Mouse (Mus musculus): ENCODE measurements at regions not wholly inside any gene's neighbourhood (a gene's known extent, or its start where the extent isn't known, plus 50 kb on each side); places are given as distances from the start of the nearest gene placed in this dataset.

DNA sequence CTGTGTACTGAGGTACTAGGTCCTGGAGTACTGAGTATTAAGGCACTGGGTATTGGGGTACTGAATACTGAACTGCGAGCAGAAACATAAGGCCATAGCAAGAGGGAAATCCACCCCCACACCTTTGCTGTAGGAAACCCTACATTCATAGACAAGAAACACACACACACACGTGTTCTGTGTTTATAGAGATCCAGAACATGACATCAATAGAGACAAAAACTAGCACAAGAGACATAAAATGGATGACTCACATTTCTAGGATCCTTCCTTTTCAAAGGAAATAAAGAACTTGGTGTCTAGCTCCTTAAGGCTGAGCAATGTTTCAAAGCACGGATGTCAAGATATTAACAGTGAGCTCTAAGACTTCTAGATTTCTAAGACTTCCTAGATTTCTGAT, 49.9 kb upstream of the Nepro start:
- DNase-seq, result no peak

DNA sequence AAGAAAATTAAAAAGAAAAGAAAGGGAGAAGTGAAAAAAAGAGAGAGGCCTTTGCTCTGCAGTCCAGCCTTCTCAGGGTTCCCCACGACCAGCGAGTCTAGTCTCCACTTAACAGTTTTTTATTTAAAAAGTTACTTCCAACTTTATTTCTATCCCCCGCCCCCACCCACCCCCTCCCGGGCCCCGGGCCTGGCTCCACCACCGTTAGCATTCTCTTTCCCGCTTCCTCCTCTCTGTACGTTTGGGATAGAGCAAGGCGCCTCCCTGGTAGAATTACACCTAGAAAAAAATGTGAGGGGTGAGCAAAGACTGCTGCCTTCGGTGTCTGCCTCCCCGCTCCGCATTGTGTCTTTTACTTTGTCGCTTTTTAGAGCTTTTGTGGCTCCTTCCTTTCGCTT, 51.7 kb upstream of the Nepro start:
- no peak for DNase-seq

DNA sequence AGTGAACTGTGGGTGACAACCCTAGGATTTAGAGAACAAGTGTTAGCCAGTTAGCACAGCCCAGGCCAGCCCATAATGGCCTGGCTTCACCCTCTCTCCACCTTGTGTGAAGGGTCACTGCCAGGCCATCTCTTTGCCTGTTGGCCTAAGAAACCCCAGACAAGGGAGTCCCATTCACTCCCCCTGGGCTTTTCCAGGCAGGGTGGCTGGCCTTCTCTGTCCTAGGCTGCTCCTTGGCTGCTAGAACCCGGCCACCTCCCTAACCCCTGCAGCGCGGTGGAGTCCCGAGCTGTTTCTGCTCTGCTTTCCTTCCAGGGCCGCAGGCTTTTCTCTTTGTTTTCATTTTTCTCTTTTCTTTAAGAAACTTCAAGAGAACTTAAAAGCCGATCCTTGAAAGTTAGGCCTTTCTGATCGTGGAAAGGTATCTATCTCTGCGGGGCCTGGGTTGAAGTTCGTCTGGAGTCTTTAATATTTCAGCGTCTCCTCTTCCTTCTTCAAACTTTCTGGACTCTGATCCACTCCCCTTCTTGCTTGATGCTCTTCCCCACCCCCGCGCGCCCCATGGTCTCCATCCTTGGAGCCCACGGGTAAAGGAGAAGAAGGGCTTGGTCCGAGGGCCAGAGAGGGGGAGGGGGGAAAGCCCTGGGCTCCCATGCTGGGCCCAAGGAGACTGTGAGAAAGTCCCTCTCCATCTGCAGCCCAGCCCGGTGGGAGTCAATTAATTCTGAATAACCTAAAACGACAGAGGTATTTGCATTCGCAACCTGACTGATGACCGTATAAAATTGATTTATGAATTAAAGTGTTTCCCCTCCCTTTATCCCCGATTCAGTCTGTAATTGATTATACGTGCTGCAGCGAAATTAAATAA, 52.3 kb upstream of the Nepro start:
- no peak for DNase-seq

DNA sequence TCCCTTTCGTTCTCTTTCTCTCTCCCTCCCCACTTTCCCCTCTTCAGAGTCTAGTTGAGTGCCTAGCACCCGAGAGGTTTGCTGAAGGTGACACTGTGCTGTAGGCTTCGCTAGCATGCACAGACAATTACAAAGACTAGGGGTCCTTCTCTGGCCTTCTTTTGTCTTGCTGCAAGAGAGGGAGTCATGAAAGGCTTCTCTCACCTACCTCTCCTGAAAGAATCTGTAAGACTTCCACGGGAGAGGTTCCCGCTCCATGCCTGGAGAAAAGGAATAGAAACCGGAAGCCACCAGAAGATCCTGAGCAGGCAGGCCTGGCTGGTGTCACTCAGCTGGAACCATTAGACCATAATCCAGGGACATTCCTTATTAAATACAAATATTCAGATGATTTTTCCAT, 56.0 kb upstream of the Nepro start:
- no peak for DNase-seq

DNA sequence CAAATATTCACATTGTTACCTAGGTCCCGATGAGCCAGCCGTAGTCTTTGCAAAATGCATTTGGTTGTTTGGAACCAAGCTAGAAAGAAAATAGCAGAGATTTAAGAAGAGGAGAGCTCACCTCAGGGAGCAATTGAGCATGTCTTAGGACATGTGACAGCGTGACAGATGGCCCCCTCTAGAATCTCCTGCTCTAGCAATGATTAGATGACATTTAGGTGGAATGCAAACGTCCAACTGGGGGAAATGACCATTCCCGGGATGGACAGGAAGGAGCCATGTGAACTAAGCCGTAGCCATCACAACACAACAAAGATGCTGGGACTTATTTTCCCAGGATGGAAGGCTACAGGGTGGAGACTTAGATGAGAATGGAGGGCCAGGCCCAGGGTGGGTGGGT, 57.0 kb upstream of the Nepro start:
- no peak for DNase-seq

DNA sequence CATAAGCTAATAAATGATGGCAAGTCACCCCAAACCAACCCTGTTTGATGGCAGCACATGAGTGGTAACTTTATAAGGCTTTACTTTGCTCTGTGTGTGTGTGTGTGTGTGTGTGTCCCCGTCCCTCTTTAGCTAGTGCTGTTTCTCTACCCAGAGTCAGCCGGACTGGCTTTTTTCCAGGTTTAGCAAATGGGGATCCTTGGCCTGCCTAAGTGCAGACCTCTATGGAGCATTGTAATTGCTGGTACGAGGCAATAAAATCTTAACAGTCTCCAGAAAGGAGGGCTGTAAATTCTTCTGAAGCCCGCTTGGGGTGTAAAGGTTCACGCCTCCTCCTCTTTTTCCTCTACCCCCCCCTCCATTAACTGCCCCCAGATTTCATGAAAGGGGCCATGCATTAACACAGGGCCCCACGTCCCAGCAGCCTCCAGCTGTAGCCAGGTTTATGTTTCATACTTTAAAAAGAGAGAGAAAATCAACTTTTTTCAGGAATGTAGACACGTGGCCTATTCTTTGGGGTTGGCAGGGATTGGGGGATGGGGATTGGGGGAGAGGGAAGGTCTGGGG, 57.6 kb upstream of the Nepro start:
- no peak for DNase-seq

DNA sequence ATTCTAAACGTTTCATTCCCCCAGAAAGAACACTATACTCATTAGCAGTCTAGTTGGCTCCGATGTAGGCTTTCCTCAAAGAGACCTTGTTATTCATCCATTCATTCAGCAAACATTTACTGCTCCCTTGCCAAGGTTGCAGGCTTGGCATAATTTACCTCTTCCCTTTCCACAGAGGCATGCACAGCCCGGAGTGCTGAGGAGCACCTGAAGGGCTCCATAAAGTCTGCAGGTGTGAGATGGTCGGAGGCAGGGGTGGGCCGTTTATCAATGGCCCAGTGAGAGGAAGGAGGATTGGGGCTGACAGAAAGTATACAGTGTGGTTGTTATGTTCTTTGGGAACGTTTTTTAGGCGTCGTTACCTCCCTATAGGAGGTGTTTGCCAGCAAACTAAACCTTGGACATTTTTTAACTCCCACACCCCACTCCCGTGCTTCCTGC, 58.6 kb upstream of the Nepro start:
- DNase-seq, result peak; percentile 11

DNA sequence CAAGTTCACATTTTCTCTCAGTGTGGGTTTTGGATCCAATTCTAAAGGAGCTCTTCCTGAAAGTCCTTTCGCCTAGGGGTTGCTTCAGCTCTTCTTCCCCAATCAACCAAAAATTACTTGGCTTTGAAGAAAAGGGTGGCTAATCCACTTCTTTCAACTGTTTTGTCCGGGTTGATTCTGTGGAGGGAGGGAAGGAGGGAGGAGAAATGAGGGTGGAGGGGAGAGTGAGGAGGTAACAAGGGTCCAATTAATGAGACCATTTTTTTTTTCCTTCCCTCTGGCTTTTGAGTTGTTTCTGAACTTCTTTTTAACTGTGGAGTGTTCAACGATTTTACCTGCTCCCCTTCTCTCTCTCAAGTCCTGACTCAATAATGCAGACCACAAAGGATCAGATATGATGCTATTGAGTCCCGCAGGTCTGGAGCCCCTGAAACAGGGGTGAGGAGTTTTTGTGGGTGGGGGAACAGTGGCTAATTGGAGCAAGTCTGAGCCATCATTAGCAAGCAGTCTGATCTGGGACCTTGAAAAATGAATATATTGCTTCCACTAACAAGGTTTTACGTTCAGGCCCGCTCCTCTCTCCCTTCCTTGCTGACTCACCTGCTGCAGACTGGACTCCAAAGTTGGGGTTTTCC, 61.0 kb upstream of the Nepro start:
- no peak for DNase-seq

DNA sequence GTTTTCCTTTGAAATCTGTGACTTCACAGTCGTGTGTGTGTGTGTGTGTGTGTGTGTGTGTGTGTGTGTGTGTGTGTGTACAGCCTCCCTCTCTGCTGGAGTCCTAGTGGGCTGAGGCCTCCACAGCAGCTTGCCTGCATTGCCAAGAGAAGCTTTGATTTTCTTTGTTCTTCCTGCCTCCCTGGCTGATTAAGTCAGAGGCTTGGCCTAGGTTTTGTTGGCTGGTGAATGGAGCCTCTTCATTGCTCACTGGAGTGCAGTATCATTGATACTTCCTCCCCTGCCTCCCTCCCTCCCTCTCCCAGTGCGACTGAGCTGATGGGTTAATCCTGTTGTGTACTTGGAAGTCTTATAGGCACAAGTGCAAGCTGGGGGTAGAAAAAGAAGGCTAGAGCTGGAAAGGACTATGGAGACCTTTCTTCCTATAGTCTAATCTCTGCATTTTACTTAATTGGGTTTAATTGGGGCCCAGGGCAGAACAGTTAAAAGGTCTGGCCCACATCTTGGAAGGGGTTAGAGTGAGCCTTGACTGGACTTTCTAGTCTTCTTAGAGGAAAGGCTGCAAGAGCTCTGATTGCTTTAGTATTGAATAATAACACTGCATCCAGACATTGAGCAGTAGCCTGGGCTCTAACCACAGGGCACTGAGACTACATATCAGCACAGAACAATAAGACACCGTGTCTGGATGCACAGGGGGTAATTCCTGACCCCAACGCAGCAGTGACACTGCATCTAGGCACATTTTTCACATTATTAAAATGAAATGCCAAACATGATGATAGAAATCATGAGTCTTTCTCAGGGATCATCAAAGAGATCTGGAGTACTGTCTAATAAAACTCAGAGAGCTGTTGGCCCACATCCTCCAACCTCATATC, 62.9 kb upstream of the Nepro start:
- DNase-seq, result no peak

DNA sequence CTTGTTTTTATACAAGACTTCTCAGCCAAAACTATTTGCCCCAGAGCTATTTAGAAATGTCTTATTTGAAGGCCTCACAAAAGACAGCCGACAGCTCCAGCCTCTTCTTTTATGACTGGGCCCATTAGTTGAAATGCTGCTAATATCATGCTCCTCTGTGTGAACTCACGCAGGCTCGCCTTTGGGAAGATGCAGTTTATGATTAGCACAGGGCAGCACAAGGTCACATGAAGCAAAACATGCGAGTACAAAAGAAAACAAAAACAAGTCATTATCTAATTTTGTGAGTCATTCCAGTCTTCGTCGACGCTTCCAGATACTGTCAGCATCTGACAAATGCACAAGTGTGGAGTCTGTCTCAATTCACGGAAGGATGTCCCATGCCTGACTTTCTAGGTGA, 65.8 kb upstream of the Nepro start:
- DNase-seq, result no peak

DNA sequence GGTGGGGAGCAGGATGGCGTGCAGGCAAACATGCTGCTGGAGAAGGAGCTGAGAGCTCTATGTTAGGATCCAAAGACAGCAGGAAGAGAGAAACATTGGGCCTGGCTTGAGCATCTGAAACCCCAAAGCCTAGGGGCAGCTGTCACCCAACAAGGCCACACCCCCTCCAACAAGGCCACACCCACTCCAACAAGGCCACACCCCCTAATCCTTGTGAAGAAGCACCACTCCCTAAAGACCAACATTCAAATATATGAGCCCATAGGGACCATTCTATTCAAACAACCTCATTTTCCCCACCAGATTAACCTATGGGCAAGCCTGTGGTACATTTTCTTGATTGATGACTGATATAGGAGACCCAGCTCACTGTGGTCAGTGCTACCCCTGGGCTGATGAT, 67.9 kb upstream of the Nepro start:
- DNase-seq, result no peak

DNA sequence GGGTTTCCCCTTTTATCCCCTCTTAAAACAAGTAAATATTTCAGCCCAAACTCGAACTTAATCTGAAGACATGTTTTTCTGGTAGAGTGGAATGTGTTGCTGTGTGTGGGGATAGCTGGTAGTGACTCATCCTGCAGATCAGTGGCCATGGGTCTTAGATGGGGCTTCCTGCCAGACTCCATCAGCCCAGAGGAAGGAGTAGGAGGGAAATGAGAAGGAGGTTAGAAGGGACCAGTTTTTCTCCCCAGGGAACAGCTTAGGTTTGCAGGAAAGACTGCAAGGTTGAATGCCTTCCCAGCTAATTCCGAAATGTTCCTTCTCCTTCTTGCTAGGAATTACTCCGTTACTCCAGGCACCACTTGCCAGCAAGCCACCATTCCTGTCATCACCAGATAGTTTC, 68.8 kb upstream of the Nepro start:
- no peak for DNase-seq

DNA sequence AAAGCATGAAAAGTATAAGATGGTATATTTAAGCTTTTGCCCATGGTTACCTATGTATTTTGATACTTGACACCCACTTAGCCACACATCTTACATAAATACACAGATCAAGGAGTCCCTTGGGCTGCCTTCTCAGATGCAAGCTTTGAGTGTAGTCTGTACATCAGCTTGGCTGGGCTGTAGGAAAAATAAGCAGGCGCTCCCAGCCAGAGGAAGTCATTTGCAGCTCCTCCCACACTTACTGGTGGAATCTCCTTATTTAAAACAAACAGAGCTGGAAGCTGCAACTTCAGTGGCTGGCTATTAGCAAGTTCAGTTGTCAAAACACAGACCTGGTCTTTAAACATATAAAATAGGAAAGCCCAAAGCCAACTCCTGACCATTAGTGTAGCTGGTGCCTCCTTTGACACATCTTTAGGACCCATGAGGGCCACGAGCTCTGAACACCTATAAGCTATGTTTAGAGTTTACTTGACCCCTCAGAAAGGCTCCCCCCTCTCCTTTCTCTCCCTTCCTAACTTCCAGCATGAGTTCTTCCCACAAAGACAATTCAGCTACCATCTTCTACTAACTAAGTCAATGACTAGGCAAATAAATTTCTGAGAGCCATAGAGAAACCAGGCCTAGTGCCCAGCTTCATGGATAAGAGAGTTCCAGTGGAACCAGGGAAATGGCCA, 75.4 kb upstream of the Nepro start:
- DNase-seq, result no peak

DNA sequence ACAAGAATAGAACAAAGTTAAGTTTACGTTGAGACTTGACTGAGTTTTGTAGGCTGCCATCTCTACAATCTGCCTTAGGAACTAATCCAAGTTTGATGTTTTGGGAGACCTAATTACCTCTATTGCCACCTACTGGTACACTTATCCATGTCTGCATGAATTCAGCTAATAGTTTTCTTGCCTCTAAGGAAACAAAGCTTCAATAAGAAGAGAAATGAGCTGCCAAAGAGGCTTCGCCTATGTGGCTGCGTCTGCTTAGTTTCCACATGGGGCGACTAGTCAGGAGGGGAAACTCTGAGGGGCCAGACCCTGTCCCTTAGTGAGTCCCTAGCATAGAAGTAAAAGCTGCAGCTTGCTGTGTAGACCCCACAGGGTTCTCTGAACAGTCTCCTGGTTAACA, 80.1 kb upstream of the Nepro start:
- DNase-seq, result peak; percentile 20

DNA sequence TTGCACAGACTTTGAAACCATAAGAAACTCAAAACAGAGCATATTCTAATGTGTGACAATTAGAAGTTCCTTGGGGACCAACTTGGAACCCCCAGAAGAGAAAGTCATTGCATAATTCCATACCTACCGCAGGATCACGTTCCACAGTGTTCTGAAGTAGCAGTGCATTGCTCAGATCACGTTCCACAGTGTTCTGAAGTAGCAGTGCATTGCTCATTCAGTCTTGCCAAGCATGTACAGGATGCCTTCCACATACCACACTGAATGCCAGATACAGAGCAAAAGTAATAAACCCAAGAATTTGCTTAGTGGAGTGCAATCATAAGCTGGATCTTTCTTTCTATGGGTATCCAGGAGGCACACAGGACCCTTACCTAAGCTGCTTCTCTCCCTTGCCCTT, 78.4 kb upstream of the Boc start:
- no peak for DNase-seq

DNA sequence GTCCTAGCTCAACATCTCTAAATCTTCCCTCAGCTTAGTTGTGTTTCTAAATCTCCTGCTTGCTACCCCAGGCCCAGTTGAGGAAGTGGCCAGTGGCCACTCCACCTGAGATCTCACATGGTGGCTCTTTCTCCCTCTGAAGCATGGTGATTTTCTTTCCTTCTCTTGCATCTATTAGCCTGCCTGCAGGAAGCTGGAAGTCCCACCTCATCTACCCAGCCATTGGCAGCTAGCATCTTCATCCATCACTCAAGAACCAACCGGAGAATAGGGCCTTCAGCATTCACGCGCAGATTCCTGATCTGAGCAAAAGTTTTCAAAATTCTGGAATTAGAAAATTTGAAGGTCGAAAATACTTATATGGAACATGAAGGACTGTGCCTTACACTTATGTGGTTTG, 75.8 kb upstream of the Boc start:
- DNase-seq, result no peak

DNA sequence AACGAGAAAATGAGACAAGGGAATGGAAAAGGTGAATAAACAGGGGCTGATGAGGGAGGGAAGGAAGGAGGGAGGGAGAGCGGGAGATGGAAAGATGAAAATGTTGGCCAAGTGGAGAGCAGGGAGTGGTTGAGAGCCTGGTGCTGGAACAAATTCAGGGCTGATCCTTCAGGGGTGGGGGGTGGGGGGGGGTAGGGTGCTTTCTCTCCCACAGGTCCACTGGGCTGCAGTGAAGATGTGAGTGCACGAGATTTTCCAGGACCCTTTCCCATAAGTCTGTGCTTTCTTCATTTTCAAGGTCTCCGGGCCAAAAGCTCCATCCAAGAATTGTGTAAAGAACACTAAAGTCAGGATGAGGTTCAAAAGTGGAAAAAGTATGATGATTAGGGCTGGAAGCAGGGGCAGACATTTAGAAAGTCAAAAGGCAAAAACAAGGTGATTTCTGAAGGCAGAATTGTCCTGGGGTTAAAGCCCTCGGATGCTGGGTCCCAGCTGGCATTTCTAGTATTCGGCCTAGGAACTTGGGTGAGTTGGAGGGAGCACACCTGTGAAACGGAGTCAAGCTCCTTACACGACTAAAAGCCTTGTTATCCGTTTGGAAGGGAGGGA, 74.5 kb upstream of the Boc start:
- no peak for DNase-seq

DNA sequence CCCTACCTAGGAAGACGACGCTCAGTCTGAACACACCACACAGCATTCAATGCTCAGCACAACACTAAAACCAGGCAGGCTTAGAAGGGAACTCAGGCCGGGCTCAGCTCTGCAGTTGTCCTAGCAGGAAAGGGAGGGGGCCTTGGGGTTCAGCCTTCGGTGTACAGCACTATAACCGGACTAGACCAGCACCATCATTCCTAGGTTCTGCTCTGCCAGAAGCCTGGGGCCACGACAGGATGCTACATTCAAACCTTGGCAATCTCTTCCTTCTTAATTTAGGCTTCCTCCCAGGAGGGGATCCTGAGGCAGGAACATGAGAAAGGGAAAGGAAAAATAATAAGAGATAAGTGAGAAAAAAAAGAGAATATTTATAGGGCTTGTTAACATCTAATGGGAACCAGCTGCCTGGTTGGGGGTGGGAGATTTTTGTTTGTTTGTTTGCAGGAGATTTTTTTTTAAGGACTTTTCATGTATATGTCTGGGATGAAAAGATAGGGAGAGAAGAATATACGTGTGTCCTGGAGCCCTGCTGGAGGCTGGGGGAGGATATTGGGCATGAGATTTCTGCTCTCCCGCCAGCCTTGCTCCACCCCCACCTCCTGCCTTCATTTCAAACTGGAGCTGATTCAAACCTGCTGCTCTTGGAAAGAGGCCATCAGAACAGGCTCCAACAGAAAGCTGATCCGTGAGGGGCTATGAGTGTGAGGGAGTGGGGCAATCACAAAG, 73.8 kb upstream of the Boc start:
- DNase-seq, result peak; percentile 64

DNA sequence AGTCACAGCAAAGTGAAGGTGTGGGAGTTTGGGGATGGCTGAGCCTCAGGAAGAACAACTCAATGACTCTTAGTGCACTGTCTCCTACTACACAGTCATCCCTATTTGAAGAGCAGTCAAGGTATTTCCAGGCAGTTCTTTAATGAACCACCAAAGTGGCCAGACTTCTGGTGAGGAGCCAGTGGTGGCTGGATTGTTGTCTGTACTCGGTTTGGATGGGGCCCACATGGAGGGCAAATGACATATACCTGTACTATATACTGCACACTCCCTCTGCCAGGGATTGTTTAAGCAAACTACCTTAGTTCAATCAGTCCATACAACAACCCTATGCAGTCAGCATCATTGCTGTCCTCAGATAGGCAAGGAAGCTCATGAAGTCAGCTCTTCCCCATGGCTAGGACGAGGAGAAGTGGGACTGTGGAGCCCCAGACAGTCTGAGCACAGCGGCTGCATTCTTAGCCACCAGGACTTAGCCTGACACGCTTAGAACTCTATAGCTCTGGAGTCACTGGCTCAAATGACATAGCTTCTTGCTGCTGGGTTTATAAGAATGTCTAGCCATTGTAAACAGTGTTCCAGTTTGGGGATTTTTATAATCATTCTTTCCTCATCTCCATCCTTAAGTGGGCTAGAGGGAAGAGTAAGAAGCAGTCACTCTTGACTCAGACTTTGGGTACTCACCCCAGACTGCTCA, 72.8 kb upstream of the Boc start:
- no peak for DNase-seq

DNA sequence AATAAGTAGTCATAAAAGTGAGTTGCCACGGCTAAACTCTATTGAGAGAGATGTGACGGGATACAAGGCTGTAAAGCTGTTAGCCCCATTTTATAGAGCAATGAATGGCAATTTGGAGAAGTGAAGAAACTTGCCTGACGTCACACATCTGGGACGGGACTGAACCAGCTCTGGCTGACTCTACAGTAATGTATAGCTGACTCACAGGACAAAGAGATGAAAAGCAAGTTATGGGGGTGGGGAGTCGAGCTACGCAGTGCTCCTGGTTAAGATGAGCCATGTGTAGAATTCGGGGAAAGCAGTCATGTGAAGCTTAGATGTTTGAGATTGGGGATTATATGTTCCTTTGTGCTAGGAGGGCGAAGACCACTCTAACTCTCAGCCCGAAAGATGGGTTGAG, 72.2 kb upstream of the Boc start:
- no peak for DNase-seq

DNA sequence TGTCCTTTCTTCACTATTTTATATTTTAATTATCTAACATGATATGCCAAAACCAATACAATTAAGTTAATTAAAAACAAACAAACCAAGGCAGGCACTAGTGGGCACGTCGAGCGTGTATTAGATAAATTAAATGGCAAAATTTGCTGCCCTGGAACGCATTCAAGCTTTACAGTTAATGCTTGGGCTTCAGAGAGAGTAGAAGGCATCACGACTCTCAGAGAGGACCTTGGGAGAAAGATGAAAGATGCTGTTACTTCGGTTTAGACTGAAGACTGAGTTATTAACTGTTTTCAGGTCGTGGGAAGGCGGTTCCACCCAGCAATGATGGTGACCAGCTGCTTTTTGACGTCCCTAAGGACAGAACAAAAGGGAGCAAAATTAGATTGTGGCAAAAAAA, 71.7 kb upstream of the Boc start:
- DNase-seq, result no peak

All from layer of hippocampus, adult 9-11 months (tissue).